Mouse (Mus musculus): Measurements from ENCODE around the gene Olfr1206. TPM values are rescaled to one million over a fixed set of nuclear protein-coding genes. Genes with fewer than 3 reads are reported as not detected.

Olfr1206 gene
- polyA plus RNA-seq, 1 experiment from 2014 or later = not detected

Other genes with a start within 250 kb of the Olfr1206 start
- gene Olfr1191-ps1, start 222.7 kb upstream of the Olfr1206 start, polyA plus RNA-seq (2014; fragmentation: Nextera tagmentation; extraction: Ambion mirVana) = not detected in 2 replicates
- not detected in 2 replicates for gene Olfr1192-ps1, start 214.7 kb upstream of the Olfr1206 start, polyA plus RNA-seq (2014; fragmentation: Nextera tagmentation; extraction: Ambion mirVana)
- not detected in 2 replicates for gene Olfr1193, start 187.6 kb upstream of the Olfr1206 start, polyA plus RNA-seq (2014; fragmentation: Nextera tagmentation; extraction: Ambion mirVana)
- not detected in 2 replicates for gene Olfr1195, start 174.0 kb upstream of the Olfr1206 start, polyA plus RNA-seq (2014; fragmentation: Nextera tagmentation; extraction: Ambion mirVana)
- not detected in 2 replicates for gene Olfr1196, start 158.6 kb upstream of the Olfr1206 start, polyA plus RNA-seq (2014; fragmentation: Nextera tagmentation; extraction: Ambion mirVana)
- not detected in 2 replicates for gene Olfr1197, start 130.9 kb upstream of the Olfr1206 start, polyA plus RNA-seq (2014; fragmentation: Nextera tagmentation; extraction: Ambion mirVana)
- not detected in 2 replicates for gene Olfr1198, start 111.9 kb upstream of the Olfr1206 start, polyA plus RNA-seq (2014; fragmentation: Nextera tagmentation; extraction: Ambion mirVana)
- gene Olfr1199, start 102.8 kb upstream of the Olfr1206 start, polyA plus RNA-seq (2014; fragmentation: Nextera tagmentation; extraction: Ambion mirVana) = not detected in 2 replicates
- not detected in 2 replicates for gene Olfr1200, start 92.7 kb upstream of the Olfr1206 start, polyA plus RNA-seq (2014; fragmentation: Nextera tagmentation; extraction: Ambion mirVana)
- gene Olfr1201, start 70.2 kb upstream of the Olfr1206 start, polyA plus RNA-seq (2014; fragmentation: Nextera tagmentation; extraction: Ambion mirVana) = not detected in 2 replicates
- not detected in 2 replicates for gene Olfr1202, start 48.7 kb upstream of the Olfr1206 start, polyA plus RNA-seq (2014; fragmentation: Nextera tagmentation; extraction: Ambion mirVana)
- gene Olfr1205, start 33.5 kb upstream of the Olfr1206 start, polyA plus RNA-seq (2014; fragmentation: Nextera tagmentation; extraction: Ambion mirVana) = not detected in 2 replicates
- gene Olfr1204, start 13.9 kb upstream of the Olfr1206 start, polyA plus RNA-seq (2014; fragmentation: Nextera tagmentation; extraction: Ambion mirVana) = not detected in 2 replicates
- gene Olfr1208, start 39.1 kb downstream of the Olfr1206 start, polyA plus RNA-seq (2014; fragmentation: Nextera tagmentation; extraction: Ambion mirVana) = not detected in 2 replicates
- gene Olfr1209, start 51.9 kb downstream of the Olfr1206 start, polyA plus RNA-seq (2014; fragmentation: Nextera tagmentation; extraction: Ambion mirVana) = not detected in 2 replicates
- gene Olfr1211, start 74.9 kb downstream of the Olfr1206 start, polyA plus RNA-seq (2014; fragmentation: Nextera tagmentation; extraction: Ambion mirVana) = not detected in 2 replicates
- not detected in 2 replicates for gene Olfr1212, start 90.7 kb downstream of the Olfr1206 start, polyA plus RNA-seq (2014; fragmentation: Nextera tagmentation; extraction: Ambion mirVana)
- not detected in 2 replicates for gene Gm13762, start 117.0 kb downstream of the Olfr1206 start, polyA plus RNA-seq (2014; fragmentation: Nextera tagmentation; extraction: Ambion mirVana)
- gene Olfr1214, start 129.4 kb downstream of the Olfr1206 start, polyA plus RNA-seq (2014; fragmentation: Nextera tagmentation; extraction: Ambion mirVana) = not detected in 2 replicates
- gene Olfr1215, start 143.7 kb downstream of the Olfr1206 start, polyA plus RNA-seq (2014; fragmentation: Nextera tagmentation; extraction: Ambion mirVana) = not detected in 2 replicates
- gene Olfr1216, start 155.1 kb downstream of the Olfr1206 start, polyA plus RNA-seq (2014; fragmentation: Nextera tagmentation; extraction: Ambion mirVana) = not detected in 2 replicates
- gene Olfr1217, start 168.8 kb downstream of the Olfr1206 start, polyA plus RNA-seq (2014; fragmentation: Nextera tagmentation; extraction: Ambion mirVana) = not detected in 2 replicates
- gene Olfr1218, start 198.0 kb downstream of the Olfr1206 start, polyA plus RNA-seq (2014; fragmentation: Nextera tagmentation; extraction: Ambion mirVana) = not detected in 2 replicates
- gene Olfr1219, start 220.3 kb downstream of the Olfr1206 start, polyA plus RNA-seq (2014; fragmentation: Nextera tagmentation; extraction: Ambion mirVana) = not detected in 2 replicates
- not detected in 2 replicates for gene Olfr1220, start 243.6 kb downstream of the Olfr1206 start, polyA plus RNA-seq (2014; fragmentation: Nextera tagmentation; extraction: Ambion mirVana)

Data from limb, embryonic 11.5 days (tissue).